9 mouse cellular contexts compared by ENCODE assay signal in the genomic region with DNA sequence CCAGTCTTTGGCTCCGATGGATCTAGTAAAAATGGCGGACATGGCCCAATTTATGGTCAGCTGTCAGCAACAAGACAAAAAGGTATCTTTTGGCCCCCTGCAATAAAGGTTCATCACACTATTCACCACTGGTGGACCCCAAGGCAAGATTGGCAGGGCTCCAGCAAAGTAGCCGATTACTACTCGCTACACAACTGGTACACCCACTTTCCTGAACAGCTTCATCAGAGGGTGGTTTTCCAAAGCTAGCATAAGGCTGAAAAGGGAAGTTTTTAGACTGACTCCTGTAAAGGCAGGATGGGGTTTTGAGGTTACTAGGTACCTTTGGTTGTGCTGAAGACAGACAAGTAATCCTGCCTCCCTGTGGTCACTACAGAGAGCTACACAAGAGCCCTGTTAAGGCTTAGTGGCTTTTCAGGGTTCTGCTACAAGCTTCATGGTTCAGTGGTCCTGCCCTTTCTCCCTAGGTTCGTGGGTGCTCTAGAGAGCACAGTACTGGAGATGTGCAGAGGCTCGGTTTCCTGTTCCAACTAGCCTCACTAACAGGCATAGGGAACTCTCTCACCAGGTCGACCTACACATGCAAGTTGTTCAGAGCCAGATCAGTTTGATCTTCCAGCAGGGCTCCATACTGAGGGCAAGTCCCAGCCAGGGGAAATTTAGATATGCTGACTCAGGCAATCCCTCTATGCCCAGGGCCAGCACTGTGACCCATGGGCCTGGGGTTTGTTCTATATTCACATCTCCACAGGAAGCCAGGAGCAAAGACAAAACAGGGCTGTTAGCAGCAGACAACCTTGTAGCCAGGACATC. TPM values are rescaled to one million over a fixed set of nuclear protein-coding genes. Genes with fewer than 3 reads are reported as not detected.
DNase-seq lines count a peak whose midpoint lies in the region; ATAC-seq and TF ChIP-seq lines count a peak whose summit lies in the region.
"Had no signal": no experiment of that assay in that cellular context is flagged by ENCODE, and none has a peak within 500 bp of the region (broad histone marks: within the 10 kb centered on the region; RNA-seq: fewer than 3 reads in every experiment).

No protein-coding gene starts in this region.

- no peak overlapping the region for H3K9ac ChIP-seq in midbrain, postnatal 0 days (replicated peaks; ENCODE audit: low read length, poor library complexity, severe bottlenecking)
- no peak overlapping the region for H3K9ac ChIP-seq in midbrain, embryonic 16.5 days (ENCODE audit: low read depth, low read length)
- 0 out of 2 replicates have a peak overlapping the region, but pooled peaks have one; percentile 32 for H3K9ac ChIP-seq in embryonic facial prominence, embryonic 13.5 days
- 0 out of 2 replicates have a peak overlapping the region, but pooled peaks have one; percentile 31 for H3K9ac ChIP-seq in liver, embryonic 13.5 days

- H3K27me3 ChIP-seq in midbrain, postnatal 0 days (ENCODE audit: insufficient read depth, low read length): no peaks in the 10 kb centered on the region
- no peaks in the 10 kb centered on the region for H3K27me3 ChIP-seq in midbrain, embryonic 16.5 days (ENCODE audit: control insufficient read depth, insufficient read depth, low read depth, low read length)
- H3K27me3 ChIP-seq in embryonic facial prominence, embryonic 13.5 days: no peaks in the 10 kb centered on the region
- H3K27me3 ChIP-seq in liver, embryonic 13.5 days: no peaks in the 10 kb centered on the region
- H3K27me3 ChIP-seq: megakaryocyte, embryonic 14.5 days had no signal

- H3K4me1 ChIP-seq in midbrain, postnatal 0 days (ENCODE audit: insufficient read depth, low read length): peaks cover 5% of the 10 kb centered on the region
- H3K4me1 ChIP-seq in midbrain, embryonic 16.5 days (ENCODE audit: control insufficient read depth, insufficient read depth, low read length): peaks cover 31% of the 10 kb centered on the region
- H3K4me1 ChIP-seq in embryonic facial prominence, embryonic 13.5 days: peaks cover 36% of the 10 kb centered on the region
- H3K4me1 ChIP-seq in liver, embryonic 13.5 days (replicated peaks): peaks cover 76% of the 10 kb centered on the region

- peaks cover 26% of the 10 kb centered on the region for H3K36me3 ChIP-seq in midbrain, postnatal 0 days (ENCODE audit: insufficient read depth, low read length)
- peaks cover 19% of the 10 kb centered on the region for H3K36me3 ChIP-seq in midbrain, embryonic 16.5 days (ENCODE audit: control insufficient read depth, insufficient read depth, low read length)
- peaks cover 39% of the 10 kb centered on the region for H3K36me3 ChIP-seq in embryonic facial prominence, embryonic 13.5 days
- peaks cover 31% of the 10 kb centered on the region for H3K36me3 ChIP-seq in liver, embryonic 13.5 days

- no peak for ATAC-seq in cerebellum, adult (ENCODE audit: insufficient number of reproducible peaks, low FRiP score, low TSS enrichment)
- no peak for ATAC-seq in midbrain, postnatal 0 days (ENCODE audit: low FRiP score)
- ATAC-seq in midbrain, embryonic 16.5 days: no peak
- ATAC-seq in embryonic facial prominence, embryonic 13.5 days (ENCODE audit: insufficient number of reproducible peaks, insufficient read depth, low FRiP score, low TSS enrichment, low read depth): no peak
- no peak for ATAC-seq in liver, embryonic 13.5 days (ENCODE audit: low read depth)

- no peak overlapping the region for H3K27ac ChIP-seq in midbrain, postnatal 0 days (ENCODE audit: low read depth, low read length)
- H3K27ac ChIP-seq in midbrain, embryonic 16.5 days (ENCODE audit: low read length): no peak overlapping the region
- H3K27ac ChIP-seq in embryonic facial prominence, embryonic 13.5 days: 0 out of 2 replicates have a peak overlapping the region, but pooled peaks have one; percentile 4
- peak overlapping the region; percentile 80 for H3K27ac ChIP-seq in liver, embryonic 13.5 days

- TF ChIP-seq CTCF in midbrain, postnatal 0 days (IDR thresholded peaks at IDR 0.05): peak; percentile 67

- H3K4me3 ChIP-seq in midbrain, postnatal 0 days (ENCODE audit: low read depth, low read length): no peak overlapping the region
- no peak overlapping the region for H3K4me3 ChIP-seq in midbrain, embryonic 16.5 days (ENCODE audit: low read depth, low read length)
- no peak overlapping the region for H3K4me3 ChIP-seq in embryonic facial prominence, embryonic 13.5 days
- H3K4me3 ChIP-seq in liver, embryonic 13.5 days (replicated peaks): no peak overlapping the region

- H3K4me2 ChIP-seq in midbrain, postnatal 0 days (ENCODE audit: low read depth, low read length, poor library complexity, severe bottlenecking): no peak overlapping the region
- H3K4me2 ChIP-seq in midbrain, embryonic 16.5 days (ENCODE audit: low read length): no peak overlapping the region
- H3K4me2 ChIP-seq in embryonic facial prominence, embryonic 13.5 days: no peak overlapping the region
- H3K4me2 ChIP-seq in liver, embryonic 13.5 days: no peak overlapping the region

- H3K9me3 ChIP-seq in midbrain, postnatal 0 days (ENCODE audit: low read length): no peaks in the 10 kb centered on the region
- no peaks in the 10 kb centered on the region for H3K9me3 ChIP-seq in midbrain, embryonic 16.5 days (replicated peaks; ENCODE audit: control insufficient read depth, low read length, poor library complexity, severe bottlenecking)
- H3K9me3 ChIP-seq in embryonic facial prominence, embryonic 13.5 days: no peaks in the 10 kb centered on the region
- no peaks in the 10 kb centered on the region for H3K9me3 ChIP-seq in liver, embryonic 13.5 days (replicated peaks)
- H3K9me3 ChIP-seq: megakaryocyte, embryonic 14.5 days had no signal

- peak; percentile 47 for DNase-seq in cerebellum, adult 11-12 months
- DNase-seq in midbrain, postnatal 0 days (ENCODE audit: low spot score): peak; percentile 57
- no peak for DNase-seq in liver, embryonic 13.5 days
- no peak for DNase-seq in frontal cortex, postnatal 10 days (ENCODE audit: low spot score in 2 of 2)
- DNase-seq in layer of hippocampus, adult 8-10 months (ENCODE audit: low spot score in 2 of 2): no peak

- 78% methylated on average over 7 of the region's 7 CpGs for WGBS in midbrain, postnatal 0 days
- WGBS in midbrain, embryonic 16.5 days: 78% methylated on average over 7 of the region's 7 CpGs
- 82% methylated on average over 7 of the region's 7 CpGs for WGBS in embryonic facial prominence, embryonic 13.5 days
- 72% methylated on average over 7 of the region's 7 CpGs for WGBS in liver, embryonic 13.5 days (ENCODE audit: insufficient replicate concordance)

RNA-seq across cellular contexts. Expression of a gene that starts 4.0 kb away (rescaled TPM):
- 233 and 286 TPM in 2 replicates for total RNA-seq in midbrain, postnatal 0 days (2014; rRNA removed)
- 390 and 417 TPM in 2 replicates for polyA plus RNA-seq in midbrain, postnatal 0 days (2015; fragmentation: Nextera tagmentation; extraction: Ambion mirVana)
- 439 and 443 TPM in 2 replicates for polyA plus RNA-seq in midbrain, embryonic 16.5 days (2015; fragmentation: Nextera tagmentation; extraction: Ambion mirVana)
- 535 and 580 TPM in 2 replicates for polyA plus RNA-seq in embryonic facial prominence, embryonic 13.5 days (2015; fragmentation: Nextera tagmentation; extraction: Ambion mirVana)
- 258 and 276 TPM in 2 replicates for polyA plus RNA-seq in liver, embryonic 13.5 days (2015; fragmentation: Nextera tagmentation; extraction: Ambion mirVana)
- 100 to 1,000 TPM; 268 to 314 (median 278) TPM for total RNA-seq in layer of hippocampus, adult 8-10 months (2022)

RNA-seq across cellular contexts. Expression of a gene that starts 4.4 kb away (rescaled TPM):
- 161 and 165 TPM in 2 replicates for total RNA-seq in midbrain, postnatal 0 days (2014; rRNA removed)
- 191 and 209 TPM in 2 replicates for polyA plus RNA-seq in midbrain, postnatal 0 days (2015; fragmentation: Nextera tagmentation; extraction: Ambion mirVana)
- polyA plus RNA-seq in midbrain, embryonic 16.5 days (2015; fragmentation: Nextera tagmentation; extraction: Ambion mirVana): 233 and 257 TPM in 2 replicates
- 684 and 710 TPM in 2 replicates for polyA plus RNA-seq in embryonic facial prominence, embryonic 13.5 days (2015; fragmentation: Nextera tagmentation; extraction: Ambion mirVana)
- polyA plus RNA-seq in liver, embryonic 13.5 days (2015; fragmentation: Nextera tagmentation; extraction: Ambion mirVana): 403 and 453 TPM in 2 replicates
- 100 to 1,000 TPM; 119 to 147 (median 134) TPM for total RNA-seq in layer of hippocampus, adult 8-10 months (2022)

RNA-seq across cellular contexts. Expression of a gene that starts 20.7 kb away (rescaled TPM):
- total RNA-seq in midbrain, postnatal 0 days (2014; rRNA removed): 70.8 and 86.9 TPM in 2 replicates
- 130 and 145 TPM in 2 replicates for polyA plus RNA-seq in midbrain, postnatal 0 days (2015; fragmentation: Nextera tagmentation; extraction: Ambion mirVana)
- polyA plus RNA-seq in midbrain, embryonic 16.5 days (2015; fragmentation: Nextera tagmentation; extraction: Ambion mirVana): 194 and 223 TPM in 2 replicates
- 492 and 529 TPM in 2 replicates for polyA plus RNA-seq in embryonic facial prominence, embryonic 13.5 days (2015; fragmentation: Nextera tagmentation; extraction: Ambion mirVana)
- 379 and 416 TPM in 2 replicates for polyA plus RNA-seq in liver, embryonic 13.5 days (2015; fragmentation: Nextera tagmentation; extraction: Ambion mirVana)
- 10 to 100 TPM; 38.1 to 61.8 (median 52.9) TPM for total RNA-seq in layer of hippocampus, adult 8-10 months (2022)

RNA-seq across cellular contexts. Expression of a gene that starts 20.8 kb away (rescaled TPM):
- total RNA-seq in midbrain, postnatal 0 days (2014; rRNA removed): 41.1 and 58.4 TPM in 2 replicates
- 193 and 203 TPM in 2 replicates for polyA plus RNA-seq in midbrain, postnatal 0 days (2015; fragmentation: Nextera tagmentation; extraction: Ambion mirVana)
- polyA plus RNA-seq in midbrain, embryonic 16.5 days (2015; fragmentation: Nextera tagmentation; extraction: Ambion mirVana): 189 and 196 TPM in 2 replicates
- polyA plus RNA-seq in embryonic facial prominence, embryonic 13.5 days (2015; fragmentation: Nextera tagmentation; extraction: Ambion mirVana): 219 and 222 TPM in 2 replicates
- polyA plus RNA-seq in liver, embryonic 13.5 days (2015; fragmentation: Nextera tagmentation; extraction: Ambion mirVana): 99.1 and 102 TPM in 2 replicates
- total RNA-seq in layer of hippocampus, adult 8-10 months (2022): 10 to 100 TPM; 91.1 to 99.6 (median 93.6) TPM

RNA-seq across cellular contexts. Expression of a gene that starts 26.5 kb away (rescaled TPM):
- not detected in 2 replicates for total RNA-seq in midbrain, postnatal 0 days (2014; rRNA removed)
- not detected in 2 replicates for polyA plus RNA-seq in midbrain, postnatal 0 days (2015; fragmentation: Nextera tagmentation; extraction: Ambion mirVana)
- polyA plus RNA-seq in midbrain, embryonic 16.5 days (2015; fragmentation: Nextera tagmentation; extraction: Ambion mirVana): not detected in 2 replicates
- polyA plus RNA-seq in embryonic facial prominence, embryonic 13.5 days (2015; fragmentation: Nextera tagmentation; extraction: Ambion mirVana): not detected in 2 replicates
- polyA plus RNA-seq in liver, embryonic 13.5 days (2015; fragmentation: Nextera tagmentation; extraction: Ambion mirVana): 0.22 TPM in 1 of 2 replicates, not detected in the other
- not detected for total RNA-seq in layer of hippocampus, adult 8-10 months (2022)

Comparison
In these comparisons a context has a peak if more than half of its experiments do, and no peak if none do; other contexts are left out.
1. DNase-seq: peak in cerebellum, adult 11-12 months (single experiment) and midbrain, postnatal 0 days (single experiment); none in liver, embryonic 13.5 days (single experiment), frontal cortex, postnatal 10 days (0 of 2) and layer of hippocampus, adult 8-10 months (0 of 2).
2. H3K27ac ChIP-seq: peak in embryonic facial prominence, embryonic 13.5 days (single experiment) and liver, embryonic 13.5 days (single experiment); none in midbrain, postnatal 0 days (single experiment) and midbrain, embryonic 16.5 days (single experiment).
3. H3K9ac ChIP-seq: peak in embryonic facial prominence, embryonic 13.5 days (single experiment) and liver, embryonic 13.5 days (single experiment); none in midbrain, postnatal 0 days (single experiment) and midbrain, embryonic 16.5 days (single experiment).